Mouse (Mus musculus): ENCODE measurements around the gene Zfp3.
A peak's percentile ranks its signal among the peaks of the same experiment; 100 is the strongest.

Gene Zfp3

DNA sequence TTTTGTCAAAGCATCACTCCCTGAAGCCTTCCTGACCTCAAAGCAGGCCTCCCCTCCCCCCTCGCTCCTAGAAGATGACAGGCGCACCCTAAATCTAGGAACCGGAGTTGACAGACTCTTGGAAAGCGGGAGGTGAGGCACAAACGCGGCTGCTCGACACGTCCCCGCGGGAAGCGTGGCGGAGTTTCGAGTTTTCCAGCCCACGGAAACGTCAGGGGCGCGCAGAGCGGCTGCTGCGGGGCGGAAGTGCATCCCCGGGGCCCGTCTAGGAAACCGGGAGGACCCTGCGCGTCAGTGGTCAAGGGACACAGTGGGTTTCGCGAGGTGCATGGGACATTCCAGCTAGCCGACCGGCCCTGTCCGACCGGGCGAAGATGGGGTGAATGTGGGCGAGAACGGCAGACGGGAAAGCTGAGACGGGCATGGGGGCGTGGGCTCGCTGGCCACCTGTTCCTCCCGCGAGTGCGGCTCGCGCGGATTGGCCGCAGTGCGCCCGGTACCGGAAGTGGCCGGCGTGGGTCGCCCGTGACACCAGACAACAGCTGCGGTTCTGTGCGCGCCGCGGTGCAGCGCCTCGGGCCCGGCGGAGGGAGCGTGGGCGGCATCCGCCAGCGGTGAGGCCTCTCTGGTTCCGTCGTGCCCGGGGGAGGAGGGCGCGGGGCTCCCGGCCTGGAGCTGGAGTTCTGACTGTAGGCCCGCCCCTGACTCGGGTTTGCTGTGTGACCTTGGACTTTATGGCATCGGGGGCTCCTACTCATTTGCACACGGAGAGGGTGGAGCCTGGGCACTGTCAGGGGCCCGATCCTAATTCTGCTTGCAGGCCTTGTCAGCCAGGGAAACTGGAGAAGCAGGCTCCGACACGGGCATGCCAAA is at the start of gene Zfp3:
Gene Zfp3 (plus strand): TSS at position 274 of the 873 bp plus-strand sequence.
- peak; percentile 51 for DNase-seq (ENCODE audit: low read depth, low spot score)

DNA sequence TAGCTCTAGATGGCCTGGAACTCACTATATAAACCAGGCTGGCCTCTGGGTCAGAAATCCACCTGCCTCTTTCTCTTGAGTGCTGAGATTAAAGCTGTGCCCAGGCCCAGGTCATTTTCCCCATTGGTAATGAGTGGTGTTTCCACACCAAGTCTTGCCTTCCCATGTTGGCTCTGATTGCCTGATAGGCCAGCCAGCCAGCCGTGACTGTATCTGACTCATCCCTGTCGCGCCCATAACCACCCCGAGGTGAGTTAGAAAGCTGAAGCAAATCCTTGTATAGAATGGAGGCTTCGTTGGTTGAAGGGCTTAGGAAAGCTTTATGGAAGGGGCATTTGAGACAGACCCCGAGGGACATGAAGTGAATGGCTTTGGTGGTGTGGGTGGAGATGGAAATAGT is 48.2 kb upstream of the Zfp3 start:
- no peak for DNase-seq (ENCODE audit: low read depth, low spot score)

DNA sequence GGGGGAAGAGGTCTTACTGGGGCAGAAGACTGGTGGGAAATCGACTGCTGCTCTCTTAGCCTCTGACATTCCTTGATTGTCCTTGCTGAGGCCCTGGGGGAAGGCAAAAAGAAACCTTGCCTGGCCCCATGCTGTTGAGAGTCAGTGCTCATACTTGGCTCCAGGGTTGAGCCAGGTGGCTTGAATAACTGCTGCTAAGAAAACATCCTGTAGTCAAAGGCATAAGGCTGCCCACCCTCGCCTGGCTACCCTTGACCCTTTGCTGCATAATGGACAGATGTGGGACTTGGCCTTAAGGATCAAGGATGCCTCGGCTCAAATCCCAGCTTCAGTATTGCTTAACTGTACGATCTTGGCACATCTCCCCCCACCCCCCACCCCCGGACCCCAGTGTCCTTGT is 45.5 kb upstream of the Zfp3 start:
- DNase-seq (ENCODE audit: low read depth, low spot score) = no peak

DNA sequence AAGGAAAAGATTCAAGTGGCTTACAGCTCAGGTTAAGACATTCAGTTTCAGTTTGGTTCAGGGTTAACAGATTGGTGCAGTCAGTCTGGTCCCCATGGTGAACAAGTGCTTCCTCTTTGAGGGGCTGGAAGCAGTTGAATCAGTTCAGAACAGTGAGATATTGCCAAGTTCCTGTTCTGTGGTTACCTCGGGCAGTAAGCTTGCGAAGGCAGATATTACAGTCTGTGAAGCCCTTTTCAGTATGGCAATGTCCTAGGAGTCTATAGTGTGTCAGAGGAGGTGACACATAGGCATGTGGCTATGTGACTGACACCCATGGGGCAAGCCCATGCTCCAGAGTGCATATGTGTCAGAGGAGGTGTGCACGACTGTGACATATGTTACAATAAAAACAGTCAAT is 43.4 kb upstream of the Zfp3 start:
- no peak for DNase-seq (ENCODE audit: low read depth, low spot score)

DNA sequence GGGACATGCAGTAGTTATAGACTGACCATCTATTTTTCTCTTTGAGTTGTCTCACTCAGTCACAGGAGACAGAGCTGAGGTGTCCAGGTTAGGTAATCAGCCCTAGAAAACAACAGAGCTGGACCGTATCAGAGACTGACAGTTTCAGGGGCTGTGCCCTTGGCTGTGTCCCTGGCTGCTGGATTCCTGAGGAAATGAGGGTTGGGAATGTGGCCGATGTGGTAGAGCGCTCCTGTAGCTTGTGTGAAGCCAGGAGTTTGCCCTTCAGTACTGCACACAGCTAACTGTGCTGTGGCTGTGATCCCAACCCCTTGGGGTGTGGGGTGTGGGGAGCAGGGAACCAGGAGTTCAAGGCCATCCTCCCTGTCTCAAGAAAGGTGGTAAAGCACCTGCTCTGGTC is 42.9 kb upstream of the Zfp3 start:
- DNase-seq (ENCODE audit: low read depth, low spot score) = no peak

DNA sequence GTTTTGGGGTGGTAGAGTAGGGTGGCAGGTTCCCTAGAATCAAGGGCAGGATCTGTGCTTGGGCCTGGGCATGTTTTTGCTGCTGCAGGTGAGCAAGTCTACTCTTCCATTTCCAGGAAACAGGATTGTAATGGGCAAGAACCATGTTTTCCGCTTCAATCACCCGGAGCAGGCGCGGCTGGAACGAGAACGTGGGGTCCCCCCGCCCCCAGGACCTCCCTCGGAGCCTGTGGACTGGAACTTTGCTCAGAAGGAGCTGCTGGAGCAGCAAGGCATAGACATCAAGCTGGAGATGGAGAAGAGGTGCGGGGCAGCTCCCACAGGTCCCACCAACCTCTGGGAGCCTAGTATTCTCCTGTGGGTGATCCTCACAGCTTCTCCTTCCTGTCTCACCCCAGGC is 39.3 kb upstream of the Zfp3 start:
- no peak for DNase-seq (ENCODE audit: low read depth, low spot score)

DNA sequence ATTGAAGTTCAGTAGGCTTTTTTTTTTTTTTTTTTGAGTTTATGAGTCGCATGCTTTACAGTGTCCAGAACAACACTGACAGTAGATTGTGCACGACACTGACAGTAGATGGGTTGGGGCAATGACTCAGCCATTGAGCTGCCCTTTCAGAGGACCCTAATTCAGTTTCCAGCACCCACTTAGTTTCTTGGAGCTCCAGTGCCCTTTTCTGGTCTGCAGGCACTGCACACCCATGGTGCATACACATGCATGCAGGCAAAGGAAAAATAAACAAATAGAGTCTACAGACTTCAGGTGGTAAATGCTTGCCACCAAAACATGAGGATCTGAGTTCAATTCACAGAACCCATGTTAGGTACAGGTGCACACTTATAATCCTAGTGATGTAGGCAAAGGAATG is 37.4 kb upstream of the Zfp3 start:
- DNase-seq (ENCODE audit: low read depth, low spot score) = no peak

DNA sequence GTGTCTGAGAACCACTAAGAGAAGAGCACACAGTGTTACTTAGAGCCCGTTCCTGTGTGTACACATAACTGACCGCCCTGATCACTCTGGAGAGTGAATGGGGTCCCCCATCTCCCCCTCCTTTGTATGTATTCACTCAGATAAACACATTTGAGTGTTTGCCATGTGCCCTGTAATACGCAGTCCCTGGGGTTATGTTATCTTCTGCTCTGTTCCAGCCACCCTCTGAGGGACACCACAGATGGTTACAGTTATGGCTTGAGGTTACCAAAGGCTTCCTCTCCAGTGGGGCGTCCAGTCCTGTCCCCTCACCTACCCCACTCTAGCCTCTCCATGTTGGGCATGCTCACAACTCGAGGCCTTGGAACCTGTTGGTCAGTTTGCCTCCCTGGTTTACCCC is 36.6 kb upstream of the Zfp3 start:
- no peak for DNase-seq (ENCODE audit: low read depth, low spot score)

DNA sequence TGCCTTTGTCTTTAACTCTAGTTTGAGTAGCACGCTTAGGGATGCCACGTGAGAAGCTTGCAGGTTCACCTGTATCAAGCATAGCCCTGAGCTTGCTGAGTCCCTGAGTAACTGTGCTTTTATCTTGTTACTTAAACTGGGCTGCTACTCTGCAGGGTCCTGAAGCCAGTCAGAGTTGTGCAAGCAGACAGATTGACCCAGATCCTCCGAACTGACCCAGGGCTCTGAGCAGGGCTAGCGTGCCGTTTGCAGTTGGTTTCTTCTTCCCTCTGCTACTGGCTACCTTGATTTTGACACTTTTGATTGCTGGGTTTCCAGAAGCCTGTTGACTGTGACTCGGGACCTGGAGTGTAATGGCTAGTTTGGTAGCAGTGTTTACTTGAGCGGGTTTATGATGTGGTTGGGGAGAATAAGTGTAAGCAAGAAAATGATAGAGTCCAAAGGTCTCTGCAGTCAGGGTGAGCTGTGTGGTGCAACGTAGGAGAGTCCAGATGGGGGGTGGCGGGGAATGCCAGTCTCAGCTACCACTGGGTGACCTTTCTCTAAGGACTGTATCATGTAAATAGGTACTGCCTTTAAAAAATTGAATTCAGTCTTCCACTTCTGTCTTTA is 33.5 kb upstream of the Zfp3 start:
- DNase-seq (ENCODE audit: low read depth, low spot score) = no peak

DNA sequence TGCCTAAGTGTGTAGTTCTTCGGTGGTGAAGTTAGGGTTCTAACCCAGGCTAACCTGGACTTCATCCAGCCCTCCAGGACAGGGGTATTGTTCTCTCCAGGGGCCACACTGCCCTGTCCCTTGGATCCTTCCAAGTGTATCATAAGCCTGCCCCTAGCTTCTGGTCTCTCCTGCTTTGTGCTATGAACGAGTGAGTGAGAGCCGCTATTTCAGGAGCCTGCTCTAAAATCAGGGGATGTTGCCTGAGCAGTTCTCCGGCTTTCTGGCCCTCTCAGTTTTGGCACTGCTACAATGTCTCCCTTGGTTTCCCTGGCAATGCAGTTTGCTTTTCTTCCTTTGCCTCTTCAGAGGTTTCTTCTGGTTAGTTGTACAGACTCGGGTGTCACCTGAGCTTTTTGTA is 32.8 kb upstream of the Zfp3 start:
- no peak for DNase-seq (ENCODE audit: low read depth, low spot score)

DNA sequence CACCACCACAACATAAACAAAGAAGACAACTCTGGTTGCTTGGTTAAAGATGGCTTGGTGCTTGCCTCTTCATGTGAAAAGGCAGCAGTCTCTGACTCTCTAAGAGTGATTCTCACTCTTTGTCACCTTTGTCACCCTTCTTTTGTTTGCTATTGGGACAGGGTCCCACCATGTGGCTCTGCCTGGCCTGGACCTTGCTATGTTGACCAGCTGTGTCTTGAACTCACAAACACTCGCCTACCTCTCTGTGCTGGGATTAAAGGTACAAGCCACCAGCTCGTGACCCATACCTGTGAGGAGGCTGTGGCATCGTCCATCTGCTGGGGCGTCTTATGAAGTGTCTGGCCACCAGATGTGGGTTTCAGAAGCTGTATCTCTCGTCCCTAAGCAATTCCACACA is 30.8 kb upstream of the Zfp3 start:
- DNase-seq (ENCODE audit: low read depth, low spot score) = no peak

DNA sequence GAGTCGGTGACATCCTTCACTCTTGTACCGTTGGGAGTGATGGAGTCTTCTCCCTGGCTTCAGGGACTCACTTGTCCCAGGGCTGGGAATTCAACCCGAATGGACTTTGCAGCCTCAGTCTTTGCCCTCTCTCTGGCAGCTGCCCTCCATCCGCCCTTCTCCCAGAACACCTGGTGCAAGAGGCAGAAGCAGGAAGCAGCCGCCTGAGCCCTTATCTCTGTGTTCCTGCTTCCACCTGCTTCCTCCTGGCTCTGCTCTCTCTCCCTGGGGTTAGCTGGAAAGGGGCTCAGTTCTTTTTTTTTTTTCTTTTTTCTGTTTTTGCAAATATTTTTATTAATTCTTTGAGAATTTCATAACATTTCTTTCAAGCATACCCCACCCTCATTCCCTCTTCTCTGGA is 26.3 kb upstream of the Zfp3 start:
- no peak for DNase-seq (ENCODE audit: low read depth, low spot score)

DNA sequence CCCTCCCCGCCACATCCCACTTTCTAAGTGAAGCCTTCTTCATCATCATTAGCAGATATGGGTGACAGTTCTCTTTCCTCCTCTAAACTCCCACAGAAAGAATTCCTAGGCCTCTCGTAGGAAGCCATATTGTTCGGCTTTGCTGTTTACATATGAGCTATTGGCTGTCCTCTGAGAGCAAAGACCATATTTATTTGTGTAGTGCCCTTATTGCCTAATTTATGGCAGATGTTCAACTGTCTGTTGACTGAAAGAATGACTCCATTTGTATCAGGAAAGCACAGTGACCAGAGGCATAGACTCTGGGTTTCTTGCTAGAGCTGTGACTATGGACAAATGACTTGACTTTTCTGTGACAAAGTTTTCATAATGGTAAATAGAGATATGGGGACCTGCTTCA is 22.4 kb upstream of the Zfp3 start:
- no peak for DNase-seq (ENCODE audit: low read depth, low spot score)

DNA sequence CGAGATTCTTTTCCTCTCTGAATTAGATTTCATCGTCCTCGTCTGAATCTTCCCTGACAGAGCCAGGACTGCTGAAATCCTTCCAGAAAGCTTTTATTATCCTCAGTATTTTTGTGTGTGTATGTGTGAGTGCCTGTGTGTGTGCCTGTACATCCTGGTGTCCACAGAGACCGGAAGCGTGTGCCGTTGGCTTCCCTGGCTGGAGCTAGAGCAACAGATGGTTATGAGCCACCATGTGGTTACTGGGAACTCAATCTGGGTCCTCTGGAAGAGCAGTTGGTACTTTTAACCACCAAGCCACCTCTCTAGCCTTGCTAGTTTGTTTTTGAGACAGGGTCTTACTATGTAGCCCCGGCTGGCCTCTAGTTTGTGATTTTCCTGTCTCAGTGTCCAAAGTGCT is 21.9 kb upstream of the Zfp3 start:
- DNase-seq (ENCODE audit: low read depth, low spot score) = no peak

DNA sequence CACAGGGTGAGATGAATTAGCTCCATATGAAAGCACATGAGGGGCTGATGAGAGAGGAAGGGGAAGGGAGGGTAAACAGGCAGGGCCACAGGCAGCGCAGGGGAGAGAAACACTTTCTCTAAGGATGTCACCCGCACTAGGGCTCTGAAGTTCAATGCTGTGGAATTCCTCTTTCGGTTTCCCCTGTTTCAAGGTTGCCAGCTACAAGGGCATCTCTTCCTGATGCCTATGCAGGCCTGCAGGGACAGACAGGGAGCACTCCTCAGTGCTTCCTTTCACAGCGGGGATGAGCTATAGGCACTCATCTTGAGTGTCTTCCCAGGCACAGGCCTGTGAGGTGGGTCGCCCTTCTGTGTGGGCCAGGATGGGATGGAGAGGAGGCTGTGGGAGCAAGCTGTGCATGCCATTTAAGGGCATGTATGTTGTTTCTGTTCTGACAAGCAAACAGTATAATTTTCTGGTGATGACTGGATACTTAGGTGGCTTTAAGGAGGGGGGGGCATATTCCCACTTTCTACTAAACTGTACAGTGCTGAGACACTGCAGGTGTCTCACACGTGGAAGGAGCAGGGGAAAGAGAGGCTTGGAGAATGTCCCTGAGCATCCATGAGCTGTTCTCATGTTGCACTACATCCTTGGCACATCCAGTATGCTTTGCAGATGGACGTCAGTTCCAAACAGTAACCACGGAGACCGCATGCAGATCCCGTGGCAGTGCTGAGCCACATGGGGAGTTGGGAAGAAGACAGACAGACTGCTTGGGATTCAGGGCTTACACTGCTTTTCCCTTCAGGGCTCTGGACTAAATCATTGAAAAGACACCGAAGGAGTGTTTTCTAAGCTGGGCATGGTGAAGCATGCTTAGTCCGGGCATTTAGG is 21.2 kb upstream of the Zfp3 start:
- no peak for DNase-seq (ENCODE audit: low read depth, low spot score)

DNA sequence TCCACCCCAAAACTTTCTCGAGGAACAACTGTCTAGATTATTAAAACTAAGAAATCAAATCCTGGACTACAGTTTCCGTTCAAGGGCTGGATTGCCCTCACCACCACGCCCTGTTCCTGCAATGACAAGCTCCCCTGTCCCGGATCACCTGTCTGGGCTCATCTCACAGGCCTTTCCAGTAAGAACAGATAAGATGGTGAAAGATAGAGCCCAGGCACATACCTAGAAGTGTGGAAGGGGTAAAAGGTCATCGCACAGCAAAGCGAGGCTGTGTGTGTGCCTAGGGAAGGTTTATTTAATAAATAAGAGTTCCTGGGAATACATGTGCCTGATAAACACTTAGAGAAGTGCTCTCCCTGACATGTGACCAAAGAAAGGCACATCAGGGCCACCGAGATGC is 18.4 kb upstream of the Zfp3 start:
- no peak for DNase-seq (ENCODE audit: low read depth, low spot score)

DNA sequence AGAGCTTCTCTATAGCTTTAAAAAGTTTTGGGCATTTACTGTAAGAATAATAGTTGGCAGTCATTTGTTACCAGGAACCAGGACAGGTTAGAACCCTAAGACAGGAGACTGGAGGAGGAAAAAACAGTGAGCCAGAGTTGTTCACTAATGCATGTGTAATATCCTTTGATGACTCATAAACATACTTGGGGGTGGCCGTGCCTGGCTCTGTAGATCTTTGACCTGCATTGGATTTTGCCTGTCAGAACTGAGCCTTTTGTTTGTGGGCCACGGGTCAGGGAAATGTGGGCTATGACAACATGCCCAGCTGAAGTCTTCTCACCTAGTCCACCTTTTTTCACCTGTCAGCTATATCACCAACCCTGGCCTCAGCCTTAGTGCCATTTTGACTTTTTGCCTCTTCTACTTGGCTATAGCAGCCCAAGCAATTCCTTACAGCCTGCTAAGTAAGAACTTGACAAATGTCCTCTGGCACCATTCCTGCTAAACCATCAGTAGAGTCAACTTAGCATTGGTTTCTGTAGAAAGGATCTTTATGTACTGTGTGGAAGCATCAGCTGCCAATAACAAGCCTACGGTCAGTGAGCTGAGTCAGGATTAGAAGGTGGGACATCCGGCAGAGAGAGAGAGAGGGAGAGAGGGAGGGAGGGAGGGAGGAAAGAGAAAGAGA is 16.0 kb upstream of the Zfp3 start:
- no peak for DNase-seq (ENCODE audit: low read depth, low spot score)

DNA sequence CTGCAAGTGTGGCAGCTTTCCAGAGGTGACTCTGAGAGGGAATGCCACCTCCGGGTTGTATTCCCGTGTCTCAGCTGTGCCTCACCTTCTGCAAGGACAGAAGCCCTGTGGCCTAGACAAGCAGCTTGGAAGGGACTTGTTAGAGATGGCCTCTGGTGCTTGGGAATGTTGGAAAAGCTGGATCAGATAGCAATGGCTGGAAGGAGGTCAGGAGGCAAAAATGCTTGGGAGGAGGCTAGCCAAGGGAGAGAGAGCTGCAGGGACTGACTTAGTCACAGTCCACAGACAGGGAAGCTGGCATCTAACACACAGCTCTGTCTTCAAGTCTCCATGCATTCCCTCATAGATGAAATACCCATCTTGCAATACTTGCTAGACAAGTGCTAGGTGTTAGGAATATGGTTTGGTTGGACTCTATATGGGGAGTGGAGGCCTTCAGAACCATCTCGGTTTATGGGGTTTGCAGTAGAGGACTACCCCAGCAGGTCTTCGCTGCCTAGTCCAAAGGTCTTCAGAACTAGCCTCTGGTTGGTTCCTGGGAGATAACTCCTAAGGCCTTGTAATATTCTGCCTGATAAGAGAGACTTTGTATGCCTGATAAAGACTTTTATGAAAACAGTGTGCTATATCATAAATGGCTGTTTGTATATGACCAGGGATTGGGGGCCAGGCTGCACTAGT is 11.5 kb upstream of the Zfp3 start:
- no peak for DNase-seq (ENCODE audit: low read depth, low spot score)

DNA sequence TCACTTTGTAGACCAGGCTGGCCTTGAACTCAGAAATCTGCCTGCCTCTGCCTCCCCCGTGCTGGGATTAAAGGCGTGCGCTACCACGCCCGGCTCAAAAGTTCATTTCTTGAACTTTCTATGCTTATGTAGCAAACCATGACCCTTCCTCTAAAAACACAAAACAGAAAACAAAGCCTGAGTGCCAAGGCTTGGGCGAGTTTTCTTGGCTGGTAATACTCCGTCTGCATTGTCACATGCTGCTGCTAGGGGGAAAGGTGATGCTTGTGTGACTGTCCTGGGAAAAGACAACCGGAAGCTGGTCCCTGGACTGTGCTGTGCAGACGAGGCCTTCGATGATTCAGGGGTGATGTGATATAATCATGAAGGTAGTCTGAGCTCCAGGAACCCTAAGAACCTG is 10.9 kb upstream of the Zfp3 start:
- DNase-seq (ENCODE audit: low read depth, low spot score) = no peak

DNA sequence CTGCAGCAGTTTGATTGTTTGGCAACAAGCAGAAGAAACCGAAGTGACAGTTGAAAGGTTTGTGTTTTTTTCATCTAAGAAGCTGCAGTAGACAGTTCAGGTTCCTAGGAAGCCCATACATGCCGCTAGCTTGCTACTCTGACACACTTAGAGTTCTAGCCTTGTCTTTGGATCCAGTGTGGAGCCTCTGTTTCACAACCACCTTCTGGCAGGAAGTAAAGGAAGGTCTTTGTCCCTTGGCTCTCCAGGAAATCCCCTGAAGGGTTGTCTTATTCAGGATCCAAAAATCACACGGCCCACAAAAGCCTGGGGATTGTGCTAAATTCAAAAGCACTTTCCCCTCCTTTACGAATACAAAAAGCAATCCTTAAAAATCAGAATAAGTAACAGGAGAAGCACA is 9.5 kb upstream of the Zfp3 start:
- no peak for DNase-seq (ENCODE audit: low read depth, low spot score)

DNA sequence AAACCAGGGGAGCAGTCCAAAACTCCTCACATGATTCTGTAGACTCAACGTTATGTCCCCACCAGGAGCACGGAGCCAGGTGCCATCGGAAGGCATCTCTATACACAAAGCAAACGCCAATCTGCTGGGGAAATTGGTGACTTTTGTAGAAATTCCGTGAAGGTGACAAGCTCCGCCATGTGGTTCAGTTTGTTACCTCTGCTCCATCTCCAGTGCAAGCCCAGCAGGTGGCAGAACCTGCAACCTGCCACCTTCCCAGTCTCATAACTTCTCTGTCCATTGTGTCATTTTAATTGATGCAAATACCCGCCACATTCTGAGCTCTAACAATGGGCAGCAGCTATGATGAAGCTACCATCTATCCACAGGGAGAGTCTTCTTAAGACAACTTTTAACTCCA is 9.1 kb upstream of the Zfp3 start:
- no peak for DNase-seq (ENCODE audit: low read depth, low spot score)
